Mouse (Mus musculus) fat pad, adult 2 months (tissue): ENCODE results near the gene Nfia.

Source experiments
- DNase-seq: peaks from one replicate; pipeline ENCODE4 v3.0.0-alpha.2; 2011; ENCODE audit warnings: low read depth, low spot score; ENCODE audit errors: extremely low read depth

The Nfia gene

DNA sequence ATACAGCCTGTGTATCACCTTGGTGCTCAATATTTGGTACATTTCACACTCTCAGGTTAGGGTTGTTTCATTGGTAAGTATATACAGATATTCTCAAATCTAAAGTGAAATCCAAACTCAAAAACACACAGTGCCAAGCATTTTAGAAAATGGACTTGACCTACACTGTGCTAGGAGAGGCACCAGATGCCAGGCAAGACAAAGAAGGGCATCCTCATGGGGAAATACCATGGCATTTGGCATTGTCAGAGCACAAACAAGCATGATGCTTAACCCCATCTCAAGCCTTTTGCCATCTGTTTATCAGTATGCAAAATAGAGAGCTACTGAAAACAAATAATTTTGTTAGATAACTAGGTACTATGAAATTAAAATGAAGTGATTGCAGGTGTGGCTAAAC is 274.8 kb downstream of the Nfia start:
- no peak for DNase-seq

DNA sequence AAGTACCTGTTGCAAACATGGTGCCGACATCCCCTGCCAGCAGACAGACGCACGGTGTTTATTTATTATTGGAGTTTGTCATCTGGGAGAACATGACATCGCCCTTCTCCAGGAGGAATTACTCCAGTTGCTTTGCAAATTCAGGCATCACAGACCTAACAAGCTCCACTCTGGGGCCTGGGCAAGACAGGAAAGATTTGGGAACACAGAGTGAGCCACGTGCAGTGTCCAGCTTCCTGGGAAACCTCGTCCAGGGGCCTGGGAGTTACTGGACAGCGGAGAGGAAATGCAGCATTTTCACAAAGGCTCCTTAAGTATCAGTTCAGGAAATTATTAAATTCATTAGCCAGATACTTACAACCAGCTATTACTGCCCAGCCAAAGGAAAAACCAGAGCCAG is 277.1 kb downstream of the Nfia start:
- no peak for DNase-seq

DNA sequence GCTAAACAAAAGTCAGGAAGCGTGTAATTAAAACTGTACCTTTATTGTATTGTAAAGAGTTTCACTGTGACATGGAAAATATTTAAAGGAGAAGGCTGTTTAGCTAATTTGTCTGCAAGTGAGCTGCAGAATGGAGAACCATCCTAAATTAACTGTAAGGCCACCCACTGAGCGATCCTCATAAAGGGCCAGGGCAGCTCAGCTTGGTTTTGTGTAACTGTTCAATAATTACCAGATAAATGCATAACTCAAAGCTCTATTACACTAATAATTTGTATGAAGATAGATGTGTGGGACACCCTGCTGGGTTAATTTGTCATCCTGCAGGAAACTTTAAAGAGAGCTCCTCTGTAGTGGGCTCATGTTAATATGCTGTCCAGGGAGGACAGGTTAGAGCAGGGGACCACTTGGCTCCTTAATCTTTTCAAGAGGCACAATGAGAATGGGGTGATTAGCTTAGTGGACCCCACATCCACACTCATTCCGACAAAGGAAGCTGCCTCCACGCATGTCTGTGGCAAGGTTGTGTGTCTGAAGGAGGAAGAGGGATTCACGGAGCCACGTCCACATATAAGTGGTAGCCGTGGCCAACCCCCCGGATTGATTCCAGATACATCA is 277.6 kb downstream of the Nfia start:
- DNase-seq = no peak

DNA sequence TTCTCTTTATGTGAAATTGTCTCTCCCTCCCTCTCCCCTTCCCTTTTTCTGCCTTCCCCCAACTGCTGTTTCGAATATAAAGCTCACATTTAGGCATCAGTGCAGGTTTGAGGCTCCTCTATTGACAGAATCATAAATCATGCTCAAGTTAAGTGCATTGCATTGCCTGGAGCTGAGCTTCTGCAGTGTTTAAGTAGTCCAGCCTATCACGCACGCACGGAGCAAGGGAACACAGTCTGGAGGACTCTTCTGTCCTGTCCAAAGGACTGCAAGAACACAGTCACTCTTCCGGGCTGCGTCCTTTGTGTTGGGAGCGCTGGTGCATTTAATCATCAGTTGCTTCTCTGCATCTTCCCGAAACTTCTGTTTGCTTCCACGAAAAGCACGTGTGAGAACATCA is 278.2 kb downstream of the Nfia start:
- DNase-seq = no peak

DNA sequence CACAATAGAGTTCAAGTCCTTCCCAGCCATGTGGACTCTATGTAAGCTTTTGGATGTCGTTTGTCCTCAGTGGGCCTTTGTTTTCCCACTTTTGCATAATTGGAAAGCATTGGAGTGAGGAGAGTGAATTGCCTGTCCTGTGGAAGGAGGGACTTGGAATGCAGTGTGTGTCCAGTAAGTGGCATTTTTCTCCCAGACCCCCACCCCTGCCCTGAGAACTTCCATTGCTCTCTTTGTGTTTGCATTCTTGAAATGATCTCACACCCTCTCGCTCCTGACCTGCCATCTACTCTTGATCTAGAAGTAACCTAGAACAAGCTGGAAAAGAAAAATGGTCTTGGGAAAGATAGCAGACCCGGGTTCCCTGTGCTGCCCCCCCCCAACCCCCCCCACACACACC is 278.8 kb downstream of the Nfia start:
- DNase-seq = no peak

DNA sequence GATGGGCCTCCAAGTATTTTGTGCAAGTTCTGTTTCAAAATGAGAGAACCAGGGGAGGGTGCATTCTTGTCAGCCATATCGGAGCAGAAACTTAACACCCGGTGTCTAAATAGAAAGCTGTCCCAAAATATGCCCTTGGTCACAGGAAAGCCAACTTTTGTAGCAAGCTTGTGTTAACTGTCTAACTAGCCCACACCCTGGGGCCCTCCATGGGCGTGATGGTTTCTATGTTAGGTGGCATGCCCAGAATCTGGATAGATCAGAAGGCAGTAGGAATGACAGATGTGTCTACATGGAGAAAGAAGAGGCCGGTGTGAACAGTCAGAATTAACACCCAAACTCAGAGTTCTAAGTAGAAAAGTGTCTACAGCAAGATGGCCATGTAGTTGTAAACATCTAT is 282.5 kb downstream of the Nfia start:
- DNase-seq = no peak

DNA sequence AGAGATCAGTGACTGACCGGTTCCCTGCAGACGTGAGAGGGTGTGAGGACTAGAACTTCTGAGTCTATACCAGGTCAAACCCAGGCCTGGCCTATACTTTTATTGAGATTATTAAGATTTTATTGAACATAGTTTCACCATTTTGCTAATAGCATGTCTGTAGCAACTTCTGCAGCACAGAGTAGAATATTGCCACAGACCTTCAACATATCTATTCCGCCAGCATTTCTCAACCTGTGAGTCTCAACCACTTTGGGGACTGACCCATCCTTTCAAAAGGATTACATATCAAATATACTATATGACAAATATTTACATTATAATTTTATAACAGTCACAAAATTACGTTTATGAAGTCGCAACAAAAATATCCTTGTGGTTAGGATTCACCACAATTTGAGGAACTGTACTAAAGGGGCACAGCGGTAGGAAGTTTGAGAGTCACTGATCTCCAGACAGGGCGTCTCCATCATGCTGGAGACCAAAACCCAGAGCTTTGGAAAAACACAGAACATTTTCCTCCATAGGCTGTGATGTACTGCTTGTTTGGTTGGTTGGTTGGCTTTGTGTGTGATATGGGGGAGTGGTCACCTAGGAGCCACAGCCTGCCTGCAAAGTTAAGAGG is 284.0 kb downstream of the Nfia start:
- no peak for DNase-seq

DNA sequence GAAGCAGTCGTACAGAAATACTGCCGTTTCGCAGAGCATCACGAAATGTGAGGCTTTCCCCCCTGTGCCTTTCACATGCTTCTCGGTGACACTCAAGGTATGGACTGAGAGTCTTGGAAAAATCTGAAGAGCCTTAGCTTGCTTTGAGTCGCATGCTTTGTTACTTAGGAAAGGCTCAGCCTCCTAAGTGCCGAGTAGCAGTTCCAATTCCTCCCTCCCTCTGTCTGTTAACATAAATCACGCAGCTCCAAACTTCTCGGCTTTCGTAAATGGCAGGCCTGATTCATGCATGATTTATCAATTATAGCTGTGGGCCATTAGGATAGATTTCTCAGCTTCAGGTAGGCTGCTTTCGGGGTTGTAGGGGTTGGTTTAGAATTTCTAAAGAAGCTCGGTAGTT is 284.7 kb downstream of the Nfia start:
- peak; percentile 19 for DNase-seq

DNA sequence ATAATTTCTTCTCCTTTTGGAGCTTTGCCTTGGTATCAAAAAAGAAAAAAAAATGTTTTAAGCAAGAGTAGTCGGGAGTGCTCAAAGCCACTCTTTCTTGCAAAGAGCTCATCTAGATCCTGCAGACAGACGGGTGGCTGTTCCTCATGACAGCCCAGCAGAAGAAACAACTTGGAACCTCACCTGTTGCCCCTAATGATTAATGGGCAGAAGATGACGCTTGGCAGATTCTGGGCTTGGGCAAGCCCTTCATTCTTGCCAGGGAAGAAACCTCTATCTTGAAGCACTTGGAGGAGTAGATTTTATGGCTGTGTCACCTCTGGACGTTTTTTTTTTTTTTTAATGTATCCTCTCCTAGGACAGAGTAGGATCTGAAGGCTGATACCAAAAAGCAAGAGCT is 285.2 kb downstream of the Nfia start:
- peak; percentile 39 for DNase-seq

DNA sequence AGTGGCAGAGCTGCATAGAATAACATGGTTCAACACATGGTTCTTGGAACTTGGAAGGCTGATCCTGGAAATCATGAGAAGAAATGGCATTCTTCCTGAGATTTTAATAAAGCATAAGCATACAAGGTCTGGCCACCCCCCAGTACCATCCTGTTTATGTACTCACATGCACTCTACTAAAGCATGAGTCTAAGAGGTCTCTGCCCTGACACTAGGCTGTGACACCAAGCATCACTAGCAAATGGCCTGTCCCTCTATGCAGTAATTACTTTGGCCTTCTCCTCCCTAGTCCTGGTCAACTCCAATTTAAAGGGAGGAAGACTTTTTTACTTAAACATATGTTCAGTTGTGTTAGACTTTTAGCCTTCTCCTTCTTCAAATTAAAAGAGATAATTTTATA is 285.6 kb downstream of the Nfia start:
- DNase-seq = no peak

DNA sequence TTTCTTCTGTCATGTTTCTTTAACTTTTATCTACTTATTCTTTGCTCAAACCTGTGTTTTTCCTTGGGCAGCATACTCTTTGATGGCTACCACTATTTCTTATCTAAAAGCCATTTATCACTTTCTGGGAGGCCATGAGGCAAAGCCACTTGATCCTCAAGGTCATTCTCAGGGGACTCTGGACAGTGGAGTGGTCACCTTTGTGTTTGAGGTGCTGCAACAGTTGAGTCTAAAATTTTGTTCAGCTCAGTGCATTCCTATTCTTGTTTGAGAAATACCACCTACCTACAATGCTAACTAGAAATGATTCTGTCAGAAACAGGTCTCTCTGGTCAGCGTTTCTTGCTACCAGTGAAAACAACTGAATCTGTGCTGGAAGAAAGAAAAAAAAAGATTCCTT is 288.1 kb downstream of the Nfia start:
- no peak for DNase-seq

DNA sequence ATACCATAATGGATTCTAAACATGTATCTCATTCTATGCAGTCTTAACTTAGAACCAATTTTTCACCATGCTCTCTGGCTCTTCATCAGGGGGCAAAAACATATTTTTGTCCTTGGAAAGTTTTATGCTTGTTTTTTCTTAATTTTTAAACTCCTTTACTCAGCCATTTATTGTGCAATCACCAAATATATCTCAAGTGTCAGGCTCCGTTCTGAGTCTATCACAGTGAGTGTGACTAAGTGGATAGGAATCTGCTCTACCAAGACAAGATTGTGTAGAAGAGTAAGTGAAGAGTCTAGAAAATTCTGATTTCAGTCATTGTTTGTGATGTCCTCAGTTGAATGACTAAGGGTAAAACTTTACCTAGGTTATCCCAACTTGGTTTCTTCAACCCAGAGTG is 288.6 kb downstream of the Nfia start:
- DNase-seq = no peak

DNA sequence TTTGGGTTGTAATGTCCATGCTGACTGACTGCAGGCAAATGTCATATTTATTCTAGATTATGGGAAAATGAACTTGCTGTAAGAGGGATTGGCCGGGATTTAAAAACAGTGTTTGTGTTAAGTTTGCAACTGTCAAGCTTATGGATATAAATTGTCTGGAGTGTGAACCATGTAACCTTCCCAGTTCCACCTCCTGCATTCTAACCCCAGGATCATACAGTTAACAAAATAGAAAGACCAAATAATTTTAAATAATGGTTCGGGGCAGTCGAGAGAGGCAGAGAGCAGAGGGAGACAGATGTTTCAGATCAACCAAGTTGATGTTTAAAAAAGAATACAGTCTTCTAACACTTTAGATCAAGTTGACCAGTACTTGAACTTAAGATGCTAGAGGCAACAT is 290.7 kb downstream of the Nfia start:
- no peak for DNase-seq

DNA sequence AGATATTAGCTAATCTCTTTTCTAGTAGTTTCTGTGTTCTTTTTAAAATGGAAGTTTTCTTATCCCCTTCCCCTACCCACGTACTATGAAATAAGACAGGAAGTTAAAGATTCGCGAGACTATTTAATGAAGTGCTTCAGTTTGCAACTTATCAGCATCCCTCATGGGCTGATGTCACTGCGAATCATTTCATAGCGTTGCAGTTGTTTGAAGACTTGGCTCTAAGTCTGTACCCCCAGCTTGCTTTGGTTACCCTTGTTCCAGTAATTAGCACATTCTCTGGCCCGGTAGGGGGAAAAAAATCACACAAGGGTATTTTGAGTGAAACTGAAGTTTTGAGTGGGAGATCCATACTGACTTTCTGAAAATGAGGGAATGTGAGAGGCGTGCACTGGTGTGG is 303.6 kb downstream of the Nfia start:
- no peak for DNase-seq

DNA sequence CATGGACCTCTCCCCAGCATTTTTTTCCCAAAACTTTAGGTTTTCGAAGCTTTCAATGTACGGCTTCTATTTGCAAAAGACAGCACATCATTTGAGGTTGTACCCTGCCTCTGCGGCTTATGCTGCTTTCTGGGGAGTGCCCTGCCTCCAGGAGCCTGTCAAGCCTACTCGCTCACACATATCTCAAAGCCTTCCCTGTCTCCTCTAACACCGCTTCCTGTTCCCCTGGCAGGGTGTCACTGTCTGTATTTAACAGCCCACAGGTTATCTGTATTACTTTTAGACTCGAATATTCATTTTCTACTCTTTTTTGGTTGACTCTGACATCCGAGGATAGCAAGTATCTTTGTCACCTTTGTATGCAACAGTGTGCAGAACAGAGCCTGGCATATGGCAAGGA is 304.1 kb downstream of the Nfia start:
- no peak for DNase-seq

DNA sequence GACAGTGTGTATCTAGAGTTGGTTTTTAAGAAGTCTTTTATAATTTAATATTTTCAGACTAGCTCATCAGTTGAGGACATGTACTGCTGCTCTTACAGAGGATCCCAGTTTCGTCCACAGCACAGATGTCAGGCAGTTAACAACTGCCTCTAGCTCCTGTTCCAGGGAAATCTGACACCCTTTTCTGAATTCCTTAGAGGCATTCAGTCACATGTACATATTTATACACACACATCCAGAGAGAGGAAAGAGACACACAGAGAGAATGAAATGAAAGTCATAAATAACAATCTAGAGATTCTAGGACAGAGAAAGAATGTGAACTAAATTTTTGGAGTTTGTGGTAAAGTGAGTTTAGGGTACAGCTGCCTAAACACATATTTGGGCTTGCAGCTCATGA is 308.1 kb downstream of the Nfia start:
- DNase-seq = no peak

DNA sequence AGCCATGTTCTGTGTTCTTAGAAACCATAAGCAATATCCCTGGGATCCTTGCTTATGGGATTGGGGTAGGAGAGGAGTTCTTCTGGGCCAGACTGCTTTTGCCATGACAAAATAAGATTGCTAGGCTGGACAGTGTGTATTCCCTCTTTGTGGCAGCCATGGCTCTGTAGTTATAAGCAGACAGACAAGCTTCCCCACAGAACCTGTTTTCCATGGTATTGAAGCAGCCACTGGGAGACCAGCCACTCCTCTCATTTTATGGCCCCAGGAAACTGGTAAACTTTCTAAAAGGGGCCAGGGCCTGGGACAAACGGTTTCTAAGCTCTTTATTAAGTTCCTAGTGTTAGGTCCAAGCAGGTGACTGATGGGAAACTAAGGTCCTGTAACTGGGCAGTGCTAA is 309.4 kb downstream of the Nfia start:
- no peak for DNase-seq

DNA sequence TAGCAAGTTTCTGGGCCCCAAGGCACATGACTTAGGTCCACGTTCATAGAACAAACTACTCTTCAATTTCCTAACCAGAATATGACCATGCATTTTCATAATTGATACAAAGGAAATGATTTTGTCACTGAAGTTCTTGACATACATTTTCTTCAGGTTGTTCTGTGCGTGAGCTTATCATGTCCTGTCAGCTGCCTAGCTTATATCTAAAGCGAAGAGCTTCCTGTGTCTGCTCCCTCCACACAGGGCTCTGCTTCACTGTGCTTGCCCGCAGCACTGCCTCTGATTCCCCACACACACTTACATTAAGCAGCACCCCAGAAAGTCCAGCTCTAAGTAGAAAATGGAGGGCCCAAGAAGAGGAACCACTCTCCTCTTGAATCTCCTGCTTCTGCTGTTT is 310.0 kb downstream of the Nfia start:
- DNase-seq = no peak

DNA sequence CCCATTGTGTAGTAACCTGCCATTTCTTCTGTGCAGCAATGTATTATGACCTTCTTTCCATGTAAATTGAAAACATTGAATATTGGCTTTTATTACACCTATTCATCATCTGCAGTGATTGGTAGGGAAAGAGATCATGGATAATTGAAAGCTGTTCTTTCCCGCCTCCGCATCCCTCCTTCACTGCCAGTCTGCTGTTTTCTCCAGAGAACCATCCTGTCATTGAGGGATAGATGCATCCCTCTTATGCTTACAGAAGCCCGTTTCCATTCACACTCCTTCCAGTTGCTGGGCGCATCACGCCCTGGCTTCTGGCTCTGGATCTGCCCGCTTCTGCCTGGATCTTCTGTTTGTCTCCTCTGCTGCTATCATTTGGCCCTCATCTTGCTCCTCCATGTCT is 312.5 kb downstream of the Nfia start:
- no peak for DNase-seq

DNA sequence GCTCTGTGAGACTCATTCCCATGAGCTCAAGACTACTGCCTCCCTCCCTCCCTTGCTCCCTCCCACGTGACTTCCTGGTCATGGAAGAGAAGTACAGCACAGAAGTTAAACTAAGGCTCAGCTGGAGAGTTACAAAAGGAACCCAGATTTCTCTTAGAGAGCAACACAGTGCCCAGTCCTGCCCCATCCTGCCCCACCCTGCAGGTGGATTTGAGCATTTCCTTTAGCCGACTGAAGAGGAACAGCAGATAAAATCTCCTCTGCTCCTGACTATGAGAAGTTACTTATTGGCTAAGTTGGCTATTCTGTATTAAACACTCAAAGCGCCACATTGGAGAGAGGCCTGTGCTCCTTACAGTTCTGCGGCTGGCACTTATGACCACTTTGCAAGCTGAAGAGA is 314.4 kb downstream of the Nfia start:
- DNase-seq = no peak

DNA sequence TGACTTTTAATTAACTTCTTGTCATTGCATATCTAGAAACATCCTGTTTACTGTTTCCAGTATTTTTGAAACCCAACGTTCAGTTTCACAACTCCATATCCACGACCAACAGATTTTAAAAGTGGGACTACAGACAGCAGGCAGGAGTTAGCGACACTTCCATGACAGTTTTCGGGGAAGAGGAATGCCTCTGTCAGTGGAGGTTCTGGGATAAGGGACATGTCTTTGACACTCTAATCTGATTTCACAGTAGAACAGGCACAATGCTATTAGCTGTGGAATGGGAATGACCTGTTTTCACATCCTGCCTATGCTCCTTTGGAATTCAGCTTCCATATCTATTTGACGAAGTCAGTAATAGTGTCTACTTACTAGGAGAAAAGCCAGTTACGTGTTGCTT is 317.5 kb downstream of the Nfia start:
- no peak for DNase-seq

DNA sequence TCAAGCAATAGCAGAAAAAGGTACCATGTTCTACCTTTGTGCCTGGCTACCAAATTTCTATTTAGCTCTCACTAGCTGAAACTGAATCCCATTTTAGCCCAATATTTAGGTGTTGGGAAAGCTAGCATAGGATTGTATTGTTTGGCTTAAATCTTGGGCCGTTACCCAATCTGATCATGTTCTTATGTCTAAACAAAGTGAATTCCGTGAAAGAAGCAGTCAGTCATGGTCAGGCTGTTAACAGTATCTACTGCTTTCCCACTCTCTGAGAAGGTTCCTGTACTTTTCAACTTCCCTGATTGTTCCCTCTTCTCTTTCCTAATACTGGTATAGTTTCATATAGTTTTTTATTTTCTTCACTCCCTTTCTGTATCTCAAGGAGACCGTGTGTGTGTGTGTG is 318.1 kb downstream of the Nfia start:
- DNase-seq = no peak

DNA sequence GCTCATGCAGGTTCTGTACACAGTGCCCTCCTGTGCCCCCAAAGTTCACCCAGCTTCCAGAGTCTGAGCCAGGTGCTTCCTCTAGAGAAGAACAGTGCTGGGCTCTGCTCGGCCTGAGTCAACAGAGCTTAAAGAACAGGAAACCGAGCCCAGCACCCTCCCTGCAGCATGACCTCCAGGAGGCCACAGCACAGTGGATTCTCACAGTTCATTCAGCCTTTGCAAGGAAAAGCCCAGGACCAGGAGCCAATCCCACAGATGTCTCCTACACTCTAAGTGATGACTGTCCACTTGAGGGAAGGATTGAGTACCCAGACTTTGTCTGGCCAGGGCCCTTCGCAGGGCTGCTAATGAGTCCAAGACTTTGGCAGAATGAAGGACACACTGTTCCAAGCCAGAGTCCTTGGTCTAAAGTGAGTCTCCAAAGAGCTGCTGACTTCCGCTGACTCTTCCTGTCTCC is 318.9 kb downstream of the Nfia start:
- DNase-seq = no peak
